ENCODE assay signal across 8 mouse cellular contexts in the genomic region with DNA sequence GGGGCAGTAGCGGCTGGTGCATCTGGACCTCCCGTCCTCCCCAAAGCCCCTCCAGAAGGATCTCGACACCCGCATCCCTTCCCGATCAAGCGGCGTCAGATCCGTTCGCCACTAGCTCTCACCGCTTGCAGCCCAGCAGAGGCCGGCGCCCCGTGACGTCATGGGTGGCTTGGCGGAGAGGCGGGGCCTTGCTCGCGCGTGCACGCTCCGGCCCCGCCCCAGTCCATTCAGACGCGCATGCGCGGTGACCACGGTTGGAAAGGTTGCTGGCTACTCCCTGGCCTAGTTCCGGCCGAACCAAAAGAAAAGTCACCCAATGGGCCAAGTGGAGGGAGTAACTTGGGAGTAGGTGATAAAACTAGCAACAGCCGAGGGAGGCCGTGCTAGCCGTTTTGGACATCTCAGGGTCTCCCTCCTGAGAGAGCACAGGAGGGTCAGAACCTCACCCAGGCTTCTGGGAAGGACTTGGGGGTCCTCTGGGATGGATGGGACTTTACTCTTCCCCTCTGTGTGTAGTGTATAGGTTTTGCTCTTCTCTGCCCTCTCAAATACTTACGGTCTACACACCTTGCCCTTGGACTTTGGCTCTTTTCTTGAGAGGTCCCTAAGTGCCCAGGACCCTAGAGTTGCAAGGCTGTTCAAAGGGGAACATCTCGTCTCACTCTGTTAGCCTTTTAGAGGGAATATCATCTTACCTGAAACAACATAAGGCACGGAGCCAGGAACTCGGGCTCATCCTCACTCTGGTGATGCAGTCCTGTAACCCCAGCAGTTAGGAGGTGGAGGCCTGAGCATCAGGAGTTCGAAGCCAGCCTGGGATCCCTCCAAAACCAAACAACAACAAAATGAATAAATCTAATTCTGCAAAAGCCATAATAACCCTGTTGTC. TPM values are rescaled to one million over a fixed set of nuclear protein-coding genes. Genes with fewer than 3 reads are reported as not detected.
A peak's percentile ranks its signal among the peaks of the same experiment; 100 is the strongest.
DNase-seq lines count a peak whose midpoint lies in the region; ATAC-seq lines count a peak whose summit lies in the region.

No protein-coding gene starts in this region.

- H3K4me2 ChIP-seq in hindbrain, embryonic 11.5 days (replicated peaks; ENCODE audit: low read depth, low read length), result peak overlapping the region; percentile 58

- H3K36me3 ChIP-seq in hindbrain, embryonic 11.5 days (ENCODE audit: control insufficient read depth, insufficient read depth, low read length), result no peaks in the 10 kb centered on the region

- H3K27me3 ChIP-seq in hindbrain, embryonic 11.5 days (ENCODE audit: control insufficient read depth, insufficient read depth, low read length), result no peaks in the 10 kb centered on the region

- H3K27ac ChIP-seq in hindbrain, embryonic 11.5 days (ENCODE audit: low read depth, low read length), result peak overlapping the region; percentile 56; the same call in 1 of the 2 replicates

- H3K4me1 ChIP-seq in hindbrain, embryonic 11.5 days (replicated peaks; ENCODE audit: control insufficient read depth, insufficient read depth, low read length), result 0 out of 2 replicates have a peak, but pooled peaks cover 3% of the 10 kb centered on the region

- peak overlapping the region; percentile 51 for H3K4me3 ChIP-seq in hindbrain, embryonic 11.5 days (ENCODE audit: low read depth, low read length)

- DNase-seq in MEL-GATA-1-ER (ENCODE audit: extremely low read depth, low read depth), result peak; percentile 52
- peak; percentile 98 for DNase-seq in cerebellum, adult 8-10 months
- peak; percentile 97 for DNase-seq in hindbrain, embryonic 11.5 days (ENCODE audit: low spot score)
- peak; percentile 98 to 99 for DNase-seq in layer of hippocampus, postnatal 10 days (ENCODE audit: low spot score in 2 of 2)
- peak; percentile 97 for DNase-seq in lung, postnatal 10 days
- DNase-seq in ovary, postnatal 36 days (ENCODE audit: low spot score), result peak; percentile 98
- peak; percentile 94 for DNase-seq in thymus, postnatal 25 days

- peak overlapping the region; percentile 74 for H3K9ac ChIP-seq in hindbrain, embryonic 11.5 days (ENCODE audit: low read depth, low read length)

- no peaks in the 10 kb centered on the region for H3K9me3 ChIP-seq in hindbrain, embryonic 11.5 days (ENCODE audit: control insufficient read depth, low read length)

- 12% methylated on average over 37 of the region's 37 CpGs for WGBS in hindbrain, embryonic 11.5 days

- peak; percentile 88 for ATAC-seq in frontal cortex, adult (ENCODE audit: low TSS enrichment)
- peak; percentile 91 for ATAC-seq in hindbrain, embryonic 11.5 days (ENCODE audit: low FRiP score)

RNA-seq across cellular contexts. Expression of a gene that starts 13.8 kb away (rescaled TPM):
- polyA plus RNA-seq in hindbrain, embryonic 11.5 days (2014; fragmentation: Nextera tagmentation; extraction: Ambion mirVana), result 27.3 and 31.2 TPM in 2 replicates
- total RNA-seq in layer of hippocampus, postnatal 10 days (2021), result 100 to 1,000 TPM; 147 to 167 TPM

RNA-seq across cellular contexts. Expression of a gene that starts 24.4 kb away (rescaled TPM):
- 25.3 and 28.6 TPM in 2 replicates for polyA plus RNA-seq in hindbrain, embryonic 11.5 days (2014; fragmentation: Nextera tagmentation; extraction: Ambion mirVana)
- 10 to 100 TPM; 23.6 to 28.3 TPM for total RNA-seq in layer of hippocampus, postnatal 10 days (2021)

RNA-seq across cellular contexts. Expression of a gene that starts 30.3 kb away (rescaled TPM):
- polyA plus RNA-seq in hindbrain, embryonic 11.5 days (2014; fragmentation: Nextera tagmentation; extraction: Ambion mirVana), result 30.1 and 33.5 TPM in 2 replicates
- total RNA-seq in layer of hippocampus, postnatal 10 days (2021), result 100 to 1,000 TPM; 151 to 152 TPM

RNA-seq across cellular contexts. Expression of a gene that starts 36.2 kb away (rescaled TPM):
- 89.3 and 89.4 TPM in 2 replicates for polyA plus RNA-seq in hindbrain, embryonic 11.5 days (2014; fragmentation: Nextera tagmentation; extraction: Ambion mirVana)
- 10 to 100 TPM; 56.1 to 58.8 TPM for total RNA-seq in layer of hippocampus, postnatal 10 days (2021)

RNA-seq across cellular contexts. Expression of a gene that starts 36.6 kb away (rescaled TPM):
- polyA plus RNA-seq in hindbrain, embryonic 11.5 days (2014; fragmentation: Nextera tagmentation; extraction: Ambion mirVana), result 22.0 and 25.2 TPM in 2 replicates
- total RNA-seq in layer of hippocampus, postnatal 10 days (2021), result 10 to 100 TPM; 38.8 to 40.9 TPM

Comparison
In these comparisons a context has a peak if more than half of its experiments do, and no peak if none do; other contexts are left out.
1. Peak in every context shown above with its lines: DNase-seq, ATAC-seq, H3K4me3 ChIP-seq and H3K27ac ChIP-seq.